Mouse (Mus musculus) fibroblast of lung, adult 2 months (primary cell): ENCODE measurements around the gene Cradd.

Source experiments
- DNase-seq: peaks from one replicate; pipeline ENCODE4 v3.0.0-alpha.2; 2011; ENCODE audit warnings: low read depth

Cradd gene

DNA sequence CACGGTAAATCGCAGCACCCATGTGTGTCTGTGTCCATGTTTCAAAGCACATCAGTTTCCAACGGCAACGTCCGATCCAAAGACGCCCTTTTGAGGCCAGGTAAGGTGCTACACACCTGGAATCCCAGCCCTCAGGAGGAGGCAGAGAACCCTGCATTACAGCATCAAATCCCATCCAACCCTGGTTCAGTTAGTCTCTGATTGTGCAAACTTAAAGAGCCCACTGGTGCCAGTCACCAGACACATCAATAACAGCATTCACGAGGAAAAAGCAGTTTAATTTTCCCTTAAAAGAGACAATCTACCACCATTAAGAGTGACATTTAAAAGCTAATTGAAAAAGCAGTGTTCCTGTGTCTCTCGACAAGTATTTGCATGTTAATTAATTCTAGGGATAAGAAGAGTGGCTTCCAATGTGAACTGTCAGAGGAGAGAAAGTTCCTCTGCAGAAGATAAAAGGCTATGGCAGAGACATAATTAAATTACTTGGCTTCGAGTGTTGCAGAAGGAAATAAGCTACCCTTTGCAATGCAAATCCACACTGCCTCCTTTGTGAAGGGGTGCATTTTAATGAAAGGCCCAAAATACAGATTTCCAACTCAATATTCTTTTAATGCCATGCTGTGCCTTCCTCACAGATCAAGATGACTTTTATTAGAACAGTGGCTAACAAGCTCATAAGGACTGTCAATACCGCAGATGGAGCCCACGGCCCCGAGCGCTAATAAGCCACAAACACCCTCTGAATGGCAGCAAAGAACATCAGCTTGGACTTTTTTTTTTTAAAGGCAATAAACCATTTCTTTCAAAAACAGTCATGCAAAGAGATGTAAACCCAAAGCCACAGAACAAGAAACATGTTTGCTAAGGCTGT is 84.5 kb downstream of the Cradd start:
- no peak for DNase-seq

GRCm38 (mm10) chr10:95238667-95239066 is 85.3 kb downstream of the Cradd start:
- no peak for DNase-seq

GRCm38 (mm10) chr10:95236226-95236625 is 87.7 kb downstream of the Cradd start:
- no peak for DNase-seq

GRCm38 (mm10) chr10:95234661-95235060 is 89.3 kb downstream of the Cradd start:
- no peak for DNase-seq

GRCm38 (mm10) chr10:95233044-95233443 is 90.9 kb downstream of the Cradd start:
- DNase-seq = no peak

- DNase-seq = no peak
These were observed 91.4 kb downstream of the Cradd start for GRCm38 (mm10) chr10:95232554-95232953.

- DNase-seq = no peak
These were observed 95.7 kb downstream of the Cradd start for GRCm38 (mm10) chr10:95228192-95228591.

- DNase-seq = no peak
These were observed 96.3 kb downstream of the Cradd start for GRCm38 (mm10) chr10:95227590-95227989.

- no peak for DNase-seq
These were observed 97.2 kb downstream of the Cradd start for GRCm38 (mm10) chr10:95226772-95227171.

DNA sequence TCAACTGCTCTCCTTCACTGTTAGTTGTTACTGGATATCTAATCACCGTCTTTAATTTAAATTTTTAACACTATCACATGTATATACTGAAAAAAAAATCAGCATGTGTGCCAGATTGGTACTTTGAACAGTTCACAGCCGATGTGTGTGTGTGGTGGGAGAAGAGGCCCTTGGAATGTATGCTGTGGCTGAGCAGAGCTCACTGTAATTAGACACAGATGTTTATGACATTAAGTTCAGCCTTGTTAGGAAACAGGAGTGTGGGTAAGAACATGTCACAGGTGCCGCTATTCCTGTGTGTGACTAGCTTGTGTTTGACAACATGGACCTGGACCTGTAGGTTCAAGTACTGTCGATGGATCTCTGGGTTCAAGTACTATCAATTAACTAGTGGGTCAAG is 98.9 kb downstream of the Cradd start:
- DNase-seq = no peak

- no peak for DNase-seq
These were observed 100.7 kb downstream of the Cradd start for GRCm38 (mm10) chr10:95223211-95223610.

GRCm38 (mm10) chr10:95221914-95222313 is 102.0 kb downstream of the Cradd start:
- no peak for DNase-seq

- no peak for DNase-seq
These were observed 103.4 kb downstream of the Cradd start for GRCm38 (mm10) chr10:95220536-95220935.

GRCm38 (mm10) chr10:95218683-95219060 is 105.3 kb downstream of the Cradd start:
- no peak for DNase-seq

- DNase-seq = no peak
These were observed 105.8 kb downstream of the Cradd start for GRCm38 (mm10) chr10:95217956-95218682.

DNA sequence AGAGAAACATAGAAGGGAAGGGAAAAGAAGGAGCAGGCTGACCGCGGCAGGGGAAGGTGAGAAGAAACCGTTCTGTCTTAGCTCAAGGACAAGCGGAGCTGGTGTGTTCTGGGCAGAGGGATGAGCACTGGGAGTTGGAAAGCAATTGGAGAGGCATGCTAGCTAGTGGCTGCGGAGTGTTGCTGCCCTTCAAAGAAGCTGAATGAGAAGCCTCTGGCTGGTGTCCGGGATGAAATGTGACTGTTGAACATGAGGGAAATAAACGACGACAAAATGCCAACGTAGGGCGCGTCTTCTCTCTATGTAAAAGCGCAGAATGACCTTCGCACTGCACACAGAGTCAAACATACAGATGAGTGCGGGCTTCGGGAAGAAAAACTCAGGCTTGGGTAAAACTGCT is 108.6 kb downstream of the Cradd start:
- DNase-seq = no peak

DNA sequence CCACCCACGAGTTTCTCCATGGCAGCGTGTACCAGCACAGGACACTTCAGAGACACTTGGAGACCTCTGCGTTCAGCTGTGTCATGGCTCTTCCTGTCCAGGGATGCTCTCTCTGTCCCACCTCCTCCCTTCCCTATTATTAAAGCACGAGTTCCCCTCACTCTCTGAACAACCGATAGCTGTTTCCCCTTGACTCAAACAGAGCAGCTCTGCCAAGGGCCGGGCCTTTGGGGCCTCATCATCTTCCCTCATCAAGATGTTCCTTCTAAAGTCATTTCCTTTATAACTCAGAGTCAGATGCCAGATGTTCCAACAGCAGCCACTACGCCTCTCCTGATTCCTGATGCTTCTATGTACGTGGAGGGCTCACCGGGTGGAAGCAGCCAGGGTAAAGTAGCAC is 110.1 kb downstream of the Cradd start:
- no peak for DNase-seq

GRCm38 (mm10) chr10:95213311-95213710 is 110.6 kb downstream of the Cradd start:
- no peak for DNase-seq

DNA sequence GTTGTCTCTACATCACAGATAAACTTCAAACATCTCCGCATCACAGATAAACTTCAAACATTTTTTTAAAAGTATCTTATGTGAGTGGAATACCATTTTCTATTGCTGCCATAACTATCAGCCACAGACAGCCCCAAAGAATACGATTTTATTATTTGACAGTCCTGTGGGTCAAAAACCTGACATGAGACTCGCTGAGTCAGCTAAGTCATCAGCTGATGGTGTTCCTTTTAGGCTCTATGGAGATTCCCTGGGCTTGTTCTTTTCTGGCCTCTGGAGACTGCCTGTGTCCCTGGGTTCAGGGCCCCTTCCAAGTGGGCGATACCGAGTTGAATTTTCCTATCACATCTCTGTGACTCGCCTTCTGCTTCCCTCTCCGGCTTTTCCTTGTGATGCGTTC is 112.3 kb downstream of the Cradd start:
- no peak for DNase-seq

DNA sequence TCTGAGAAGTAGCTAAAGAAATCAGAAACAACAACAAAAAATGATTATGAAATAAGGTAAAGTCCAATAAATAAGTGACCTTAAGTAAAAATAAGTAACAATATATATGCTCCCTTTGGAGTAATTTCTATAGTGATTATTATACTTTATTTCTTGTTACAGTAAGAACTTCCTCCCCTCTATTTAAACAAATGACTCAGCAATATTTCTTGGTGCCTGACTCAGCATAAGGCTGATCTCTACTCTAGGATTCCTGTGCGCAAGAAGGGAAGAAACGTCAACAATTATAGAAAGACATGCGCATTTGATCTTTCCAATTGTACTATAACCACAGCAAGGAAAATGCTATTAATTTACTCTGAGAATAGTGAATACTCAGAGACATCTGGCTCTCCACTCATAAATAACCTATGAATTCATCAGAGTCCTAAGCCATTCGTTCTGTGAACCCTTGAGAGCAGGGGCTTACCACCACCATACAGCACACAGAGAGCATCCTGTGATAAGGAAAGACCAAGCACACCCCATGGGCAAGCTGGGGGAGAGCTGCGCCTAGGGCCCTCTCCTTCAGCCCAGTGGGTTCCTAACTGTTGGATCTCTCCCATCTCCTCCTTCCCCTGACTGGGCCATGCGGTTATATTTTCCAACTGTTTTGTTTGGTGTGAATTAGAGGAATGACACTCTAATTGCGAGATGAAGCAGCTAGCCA is 113.1 kb downstream of the Cradd start:
- no peak for DNase-seq

GRCm38 (mm10) chr10:95210167-95210566 is 113.8 kb downstream of the Cradd start:
- DNase-seq = no peak

DNA sequence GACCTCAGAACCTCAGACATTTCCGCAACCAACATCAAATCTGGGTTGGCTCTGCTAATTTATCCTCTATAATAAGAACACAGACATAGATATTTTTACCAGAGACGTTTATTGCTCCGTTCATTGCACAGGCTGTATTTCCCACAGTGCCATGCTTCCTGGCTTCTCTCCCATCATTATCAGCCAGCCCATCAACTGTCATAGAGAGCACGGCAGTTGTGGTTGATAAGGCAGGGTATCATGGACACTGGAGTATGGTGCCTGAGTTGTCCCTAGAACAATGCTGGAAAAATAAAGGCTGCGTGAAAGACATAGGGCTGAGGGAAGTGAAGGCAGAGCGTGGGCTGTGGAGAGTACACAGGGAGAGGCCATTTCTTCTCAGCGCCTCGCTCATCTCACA is 116.5 kb downstream of the Cradd start:
- DNase-seq = no peak

- no peak for DNase-seq
These were observed 122.4 kb downstream of the Cradd start for GRCm38 (mm10) chr10:95201514-95201913.
